ENCODE assay signal across 17 mouse cellular contexts in genomic region chr4:24763451-24763850, GRCm38 (mm10).
DNase-seq lines count a peak whose midpoint lies in the region; TF ChIP-seq lines count a peak whose summit lies in the region.
"Had no signal": no experiment of that assay in that cellular context is flagged by ENCODE, and none has a peak within 500 bp of the region (broad histone marks: within the 10 kb centered on the region; RNA-seq: fewer than 3 reads in every experiment).

No protein-coding gene starts in this region.

- dilution Hi-C loops in CH12.LX (cut with MboI; ENCODE audit: extremely low pct_ligation_motif_present, extremely low pct_unique_long_range_greater_than_20kb, low sequenced_read_pairs): no loop called here

- no peak for TF ChIP-seq POLR2A in CH12.LX (IDR thresholded peaks at IDR 0.05; ENCODE audit: low read depth, low read length)
- no peak for TF ChIP-seq POLR2A in cerebellum, adult 2 months (IDR thresholded peaks at IDR 0.05; ENCODE audit: borderline replicate concordance, insufficient read depth, low read length)

- intact Hi-C loops in heart, postnatal 10 days (cut with DNase I): no loop called here

- H3K36me3 ChIP-seq in CH12.LX (replicated peaks in 1 of 2; ENCODE audit: control insufficient read depth in 1 of 2, insufficient read depth in 1 of 2, low read length in 1 of 2): no peaks in the 10 kb centered on the region
- H3K36me3 ChIP-seq: embryonic facial prominence, embryonic 12.5 days; forebrain, embryonic 15.5 days; heart, embryonic 10.5 days; hindbrain, embryonic 13.5 days had no signal

- TF ChIP-seq EP300 in CH12.LX (IDR thresholded peaks at IDR 0.05; ENCODE audit: low read length): no peak

- peak overlapping the region; percentile 81 for H3K4me2 ChIP-seq in CH12.LX (ENCODE audit: insufficient read depth, low read depth, poor library complexity, severe bottlenecking)
- H3K4me2 ChIP-seq: embryonic facial prominence, embryonic 12.5 days; forebrain, embryonic 15.5 days; hindbrain, embryonic 13.5 days had no signal

- no peak overlapping the region for H3K4me3 ChIP-seq in CH12.LX (replicated peaks in 1 of 3; ENCODE audit: low read depth in 2 of 3, low read length in 2 of 3, poor library complexity in 1 of 3)
- no peak overlapping the region for H3K4me3 ChIP-seq in cerebellum, adult 2 months (replicated peaks; ENCODE audit: insufficient read depth, low read depth, low read length)
- H3K4me3 ChIP-seq: embryonic facial prominence, embryonic 12.5 days; forebrain, embryonic 15.5 days; heart, embryonic 10.5 days; hindbrain, embryonic 13.5 days had no signal

- WGBS in cerebellum, adult 2 months: 16% methylated on average over 4 of the region's 4 CpGs

- no peaks in the 10 kb centered on the region for H3K27me3 ChIP-seq in CH12.LX (replicated peaks)
- no peaks in the 10 kb centered on the region for H3K27me3 ChIP-seq in cerebellum, adult 2 months (ENCODE audit: control insufficient read depth, insufficient read depth, low read length)
- H3K27me3 ChIP-seq: embryonic facial prominence, embryonic 12.5 days; forebrain, embryonic 15.5 days; hindbrain, embryonic 13.5 days; Patski had no signal

- no peak for TF ChIP-seq RAD21 in CH12.LX (IDR thresholded peaks at IDR 0.05; ENCODE audit: low read depth, low read length)

- no peaks in the 10 kb centered on the region for H3K9me3 ChIP-seq in CH12.LX (replicated peaks; ENCODE audit: low read length)
- H3K9me3 ChIP-seq: embryonic facial prominence, embryonic 12.5 days; forebrain, embryonic 15.5 days; heart, embryonic 10.5 days; hindbrain, embryonic 13.5 days had no signal

- H3K27ac ChIP-seq in CH12.LX (ENCODE audit: insufficient read depth, low read depth): no peak overlapping the region
- H3K27ac ChIP-seq in cerebellum, adult 2 months (ENCODE audit: insufficient read depth, low read length): no peak overlapping the region
- H3K27ac ChIP-seq: embryonic facial prominence, embryonic 12.5 days; forebrain, embryonic 15.5 days; heart, embryonic 10.5 days; hindbrain, embryonic 13.5 days; hindbrain, postnatal 0 days had no signal

- no peaks in the 10 kb centered on the region for H3K79me2 ChIP-seq in CH12.LX (replicated peaks; ENCODE audit: control insufficient read depth, extremely low read depth, insufficient read depth, poor library complexity, severe bottlenecking)

- H3K9ac ChIP-seq in CH12.LX (ENCODE audit: insufficient read depth, low read depth): no peak overlapping the region
- H3K9ac ChIP-seq: embryonic facial prominence, embryonic 12.5 days; forebrain, embryonic 15.5 days; hindbrain, embryonic 13.5 days had no signal

- in situ Hi-C loops in CH12.LX (cut with MboI; ENCODE audit: low pct_ligation_motif_present, low pct_unique_long_range_greater_than_20kb, low sequenced_read_pairs): no loop called here

- H3K4me1 ChIP-seq in CH12.LX (ENCODE audit: control insufficient read depth in 1 of 2, insufficient read depth in 2 of 2): peaks cover 3 to 17% of the 10 kb centered on the region in 2 experiments; a peak in 2 of 4 replicates
- H3K4me1 ChIP-seq in cerebellum, adult 2 months (ENCODE audit: control insufficient read depth, insufficient read depth, low read length): peaks cover 4% of the 10 kb centered on the region; the same call in 1 of the 2 replicates
- H3K4me1 ChIP-seq: embryonic facial prominence, embryonic 12.5 days; heart, embryonic 10.5 days had no signal

- DNase-seq in 416B (ENCODE audit: low read depth) (peak; percentile 4), CH12.LX (ENCODE audit: extremely low read depth) (peak; percentile 58)
- DNase-seq in cerebellum, adult 2 months: peak; percentile 39 to 65
- DNase-seq in cerebellum, postnatal 25 days: peak; percentile 28 to 38
- no peak for DNase-seq in embryo, embryonic 10 days (ENCODE audit: low spot score)
- no peak for DNase-seq in heart, postnatal 10 days
- DNase-seq in layer of hippocampus, postnatal 14 days (ENCODE audit: low spot score in 2 of 2): no peak
- DNase-seq: adrenal gland, postnatal 25 days; heart, postnatal 14 days; kidney, adult 11 months; kidney, adult 9 months had no signal

- TF ChIP-seq CTCF in CH12.LX (conservative IDR thresholded peaks at IDR 0.05 in 1 of 2, IDR thresholded peaks at IDR 0.05 in 1 of 2; ENCODE audit: low read depth in 2 of 2, low read length in 2 of 2): no peak
- TF ChIP-seq CTCF in cerebellum, adult 2 months (IDR thresholded peaks at IDR 0.05; ENCODE audit: borderline replicate concordance, insufficient read depth, low read depth, low read length): no peak

TF ChIP-seq in CH12.LX, 34 proteins besides CTCF, POLR2A, EP300 and RAD21:
- TF ChIP-seq BHLHE40 (IDR thresholded peaks at IDR 0.05; ENCODE audit: low read depth, low read length) (0 out of 2 replicates have a peak, but pooled peaks have one; percentile 13), MAFK (IDR thresholded peaks at IDR 0.05; ENCODE audit: insufficient replicate concordance, low read length) (no peak), NELFE (IDR thresholded peaks at IDR 0.05; ENCODE audit: low read depth, low read length) (no peak), CHD1 (IDR thresholded peaks at IDR 0.05; ENCODE audit: low read depth, low read length) (no peak), POLR2AphosphoS2 (IDR thresholded peaks at IDR 0.05; ENCODE audit: low read depth, low read length) (no peak), MYC (IDR thresholded peaks at IDR 0.05; ENCODE audit: low read depth, low read length) (no peak), USF2 (conservative IDR thresholded peaks at IDR 0.05; ENCODE audit: low read depth, low read length) (no peak), IRF4 (IDR thresholded peaks at IDR 0.05; ENCODE audit: low read depth, low read length) (0 out of 2 replicates have a peak, but pooled peaks have one; percentile 9), MEF2A (IDR thresholded peaks at IDR 0.05; ENCODE audit: borderline replicate concordance, low read depth, low read length) (0 out of 2 replicates have a peak, but pooled peaks have one; percentile 56), ZC3H11A (IDR thresholded peaks at IDR 0.05; ENCODE audit: low read depth, low read length) (no peak), USF1 (IDR thresholded peaks at IDR 0.05; ENCODE audit: low read depth, low read length) (no peak), JUND (conservative IDR thresholded peaks at IDR 0.05; ENCODE audit: low read depth, low read length) (no peak), NRF1 (IDR thresholded peaks at IDR 0.05; ENCODE audit: low read depth, low read length) (no peak), RCOR1 (conservative IDR thresholded peaks at IDR 0.05; ENCODE audit: low read depth, low read length) (no peak)

Comparison
In these comparisons a context has a peak if more than half of its experiments do, and no peak if none do; other contexts are left out.
1. DNase-seq: peak in 416B (single experiment), CH12.LX (single experiment), cerebellum, adult 2 months (2 of 2) and cerebellum, postnatal 25 days (2 of 2); none in embryo, embryonic 10 days (single experiment), heart, postnatal 10 days (0 of 2) and layer of hippocampus, postnatal 14 days (0 of 2).